Mouse (Mus musculus): ENCODE results near the gene Mroh8.

GRCm38 (mm10) chr2:157314310-157314709 is 35.0 kb upstream of the Mroh8 start:
- TF ChIP-seq CHD2 (IDR thresholded peaks at IDR 0.05; ENCODE audit: low read depth, low read length), result no peak
- no peak for TF ChIP-seq ZNF384 (IDR thresholded peaks at IDR 0.05; ENCODE audit: low read depth, low read length)
- TF ChIP-seq MAFK (IDR thresholded peaks at IDR 0.05; ENCODE audit: insufficient read depth, low read depth, low read length), result no peak
- no peak for TF ChIP-seq ZC3H11A (IDR thresholded peaks at IDR 0.05; ENCODE audit: borderline replicate concordance, low read depth, low read length)
- no peak for TF ChIP-seq HCFC1 (IDR thresholded peaks at IDR 0.05; ENCODE audit: borderline replicate concordance, insufficient read depth, low read length)

Measured in ES-E14 (cell line).